Mouse (Mus musculus): Measurements from ENCODE around the gene Sart3. TPM values are rescaled to one million over a fixed set of nuclear protein-coding genes. Genes with fewer than 3 reads are reported as not detected.

The Sart3 gene
- polyA plus RNA-seq, 1 experiment from 2014 or later, result 63.9 TPM

GRCm38 (mm10) chr5:113693196-113693755 lies 79.0 kb downstream of the Sart3 start:
- Histone ChIP-seq H3K27ac (no peak overlapping the region), H3K9me3 (peaks cover 4% of the 10 kb centered on the region), H3K4me3 (no peak overlapping the region), H3K36me3 (no peaks in the 10 kb centered on the region), H3K27me3 (ENCODE audit: insufficient read depth, poor library complexity, severe bottlenecking) (0 out of 2 replicates have a peak, but pooled peaks cover 8% of the 10 kb centered on the region), H3K4me1 (peaks cover 13% of the 10 kb centered on the region)
- 81% methylated on average over 8 of the region's 8 CpGs for WGBS
- no peak for DNase-seq (ENCODE audit: low spot score)

Other genes starting within 250 kb of the Sart3 start
- 1.3 and 3.3 TPM in 2 replicates for gene Cmklr1, start 122.1 kb downstream of the Sart3 start, polyA plus RNA-seq (2016; fragmentation: Nextera tagmentation; extraction: Ambion mirVana)
- not detected in 2 replicates for gene 1700069L16Rik, start 47.7 kb downstream of the Sart3 start, polyA plus RNA-seq (2016; fragmentation: Nextera tagmentation; extraction: Ambion mirVana)
- gene Ficd, start 36.7 kb downstream of the Sart3 start, polyA plus RNA-seq (2016; fragmentation: Nextera tagmentation; extraction: Ambion mirVana), result 5.3 and 6.4 TPM in 2 replicates
- gene Iscu, start 238 bp upstream of the Sart3 start, polyA plus RNA-seq (2016; fragmentation: Nextera tagmentation; extraction: Ambion mirVana), result 98.7 and 105 TPM in 2 replicates
- 13.5 and 42.1 TPM in 2 replicates for gene Tmem119, start 28.0 kb upstream of the Sart3 start, polyA plus RNA-seq (2016; fragmentation: Nextera tagmentation; extraction: Ambion mirVana)
- gene Selplg, start 60.1 kb upstream of the Sart3 start, polyA plus RNA-seq (2016; fragmentation: Nextera tagmentation; extraction: Ambion mirVana), result 0.64 and 1.3 TPM in 2 replicates
- 163 and 178 TPM in 2 replicates for gene Coro1c, start 136.2 kb upstream of the Sart3 start, polyA plus RNA-seq (2016; fragmentation: Nextera tagmentation; extraction: Ambion mirVana)
- gene Ssh1, start 221.4 kb upstream of the Sart3 start, polyA plus RNA-seq (2016; fragmentation: Nextera tagmentation; extraction: Ambion mirVana), result 16.7 and 18.3 TPM in 2 replicates
- not detected in 2 replicates for gene Dao, start 231.2 kb upstream of the Sart3 start, polyA plus RNA-seq (2016; fragmentation: Nextera tagmentation; extraction: Ambion mirVana)